Mouse (Mus musculus): ENCODE results near the gene Exosc10.

The Exosc10 gene

DNA sequence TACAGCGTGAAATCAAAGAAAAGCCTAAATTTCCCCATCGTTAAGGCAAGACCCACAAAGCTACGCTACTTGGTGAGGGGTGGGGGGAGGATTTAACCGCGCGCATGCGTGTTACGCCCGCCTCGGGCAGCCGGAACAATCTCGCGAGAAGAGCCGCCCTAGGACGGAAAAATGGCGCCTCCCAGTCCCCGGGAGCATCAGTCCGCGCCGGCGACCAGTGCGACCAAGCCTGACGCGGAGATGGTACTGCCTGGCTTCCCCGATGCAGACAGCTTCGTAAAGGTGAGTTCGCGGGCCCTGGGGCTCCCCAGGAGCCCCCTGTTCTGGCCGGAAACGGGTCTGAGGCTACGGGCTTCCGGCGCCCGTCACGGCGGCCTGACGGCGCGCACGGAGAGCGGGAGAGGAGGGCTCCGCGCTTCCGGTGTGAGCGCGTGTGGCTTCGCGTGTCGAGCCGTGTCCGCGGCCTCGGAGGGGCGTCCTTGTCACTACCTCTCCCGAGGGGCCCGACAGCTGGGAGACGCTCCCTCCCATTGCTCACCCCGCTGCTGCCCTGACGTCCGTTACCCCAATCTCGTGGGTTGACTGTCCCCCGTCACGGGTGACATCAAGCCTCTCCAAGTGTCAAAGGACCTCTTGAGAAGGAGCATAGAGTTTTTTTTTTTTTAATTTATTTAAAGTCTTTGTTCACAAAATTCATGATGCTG lies at the start of gene Exosc10:
Exosc10 (plus strand) TSS at position 133 of the 704 bp plus-strand sequence.
- DNase-seq (ENCODE audit: low read depth, low spot score), result peak; percentile 89

DNA sequence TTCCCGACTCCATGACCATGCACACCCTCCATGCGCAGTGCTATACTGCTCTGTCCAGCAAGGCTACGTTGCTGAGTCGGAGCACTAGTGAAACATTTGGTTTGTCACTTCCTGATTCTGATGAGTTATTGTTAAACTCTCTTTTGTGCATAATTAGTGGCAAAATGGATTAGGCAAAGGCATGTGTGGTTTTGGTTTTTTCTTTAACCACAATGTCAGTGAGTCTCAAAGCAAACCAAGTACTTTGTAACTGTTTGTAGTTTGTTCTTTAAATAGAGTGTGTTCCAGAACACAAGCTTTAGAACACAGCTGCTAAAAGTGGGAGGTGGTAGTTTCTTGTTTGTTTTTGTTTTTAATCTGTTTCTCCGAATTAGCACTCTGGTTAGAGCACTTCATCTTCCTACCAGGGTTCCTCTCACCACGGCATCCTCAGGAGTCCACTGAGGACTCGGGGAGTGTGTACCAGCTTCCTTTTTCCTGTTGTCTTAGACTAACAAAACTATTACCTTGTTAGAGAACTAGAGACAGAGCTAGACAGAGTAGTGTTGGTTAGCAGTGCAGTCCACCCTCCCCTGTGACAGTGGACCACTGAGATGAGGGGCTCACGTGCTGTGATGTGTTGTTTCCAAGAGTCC lies 48.7 kb upstream of the Exosc10 start:
- no peak for DNase-seq (ENCODE audit: low read depth, low spot score)

DNA sequence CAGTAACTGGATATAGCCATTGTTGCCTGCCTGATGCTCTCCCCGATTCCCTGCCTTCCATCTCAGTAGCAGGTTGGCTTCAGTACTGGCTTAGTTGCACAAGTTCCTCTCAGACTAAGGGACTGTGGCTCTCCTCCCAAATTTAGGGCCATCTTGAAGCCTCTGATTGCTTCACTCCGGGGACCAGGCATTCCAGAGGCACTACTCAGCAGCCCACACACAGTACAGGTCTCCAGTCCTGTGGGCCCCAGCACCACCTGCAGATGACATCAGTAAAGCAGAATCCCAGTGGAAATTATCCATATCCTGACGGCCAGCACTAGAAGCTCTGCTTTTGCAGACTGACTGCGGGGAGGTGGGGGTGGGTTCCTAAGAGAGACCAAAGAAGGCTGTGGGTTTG lies 47.5 kb upstream of the Exosc10 start:
- no peak for DNase-seq (ENCODE audit: low read depth, low spot score)

GRCm38 (mm10) chr4:148511334-148511733 lies 46.9 kb upstream of the Exosc10 start:
- DNase-seq (ENCODE audit: low read depth, low spot score), result no peak

- DNase-seq (ENCODE audit: low read depth, low spot score), result no peak
Observed at GRCm38 (mm10) chr4:148513021-148513559, 45.1 kb upstream of the Exosc10 start.

DNA sequence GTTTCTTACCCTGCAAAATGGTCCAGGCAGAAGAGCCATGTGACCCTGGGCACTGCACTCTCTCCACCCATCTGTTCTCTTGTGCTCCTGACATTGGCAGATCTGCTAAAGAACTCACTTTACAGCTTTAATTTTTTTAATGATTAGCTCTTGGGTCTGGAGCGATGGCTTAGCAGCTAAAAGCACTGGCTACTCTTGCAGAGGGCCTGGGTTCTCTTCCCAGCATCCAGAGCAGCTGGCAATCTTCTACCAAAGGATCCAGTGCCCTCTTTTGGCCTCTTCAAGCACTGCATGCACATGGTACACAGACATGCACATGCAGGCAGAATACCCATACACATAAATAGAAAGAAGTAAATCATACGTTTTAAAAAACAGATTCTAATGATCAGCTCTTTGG lies 42.9 kb upstream of the Exosc10 start:
- DNase-seq (ENCODE audit: low read depth, low spot score), result no peak

DNA sequence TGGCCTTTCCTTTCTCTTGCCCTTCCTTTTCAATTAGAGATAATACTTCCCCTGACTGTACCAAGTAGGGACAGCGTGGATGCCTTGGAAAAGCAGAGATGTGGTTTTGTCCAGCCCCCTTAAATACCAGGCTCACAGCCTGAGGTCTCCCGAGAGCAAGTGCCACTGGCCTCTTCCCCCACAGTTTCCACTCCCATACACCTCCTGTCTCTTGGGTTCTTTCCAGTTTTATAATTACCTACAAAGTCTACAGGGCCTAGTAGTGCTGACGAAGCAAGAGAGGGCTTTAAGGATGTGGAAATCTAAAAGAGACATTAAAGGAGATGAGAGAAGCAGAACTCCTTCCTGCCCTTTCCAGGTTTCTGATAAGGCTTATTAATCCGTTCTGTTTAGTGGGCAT lies 40.4 kb upstream of the Exosc10 start:
- DNase-seq (ENCODE audit: low read depth, low spot score), result no peak

GRCm38 (mm10) chr4:148518235-148518795 lies 39.9 kb upstream of the Exosc10 start:
- DNase-seq (ENCODE audit: low read depth, low spot score), result no peak

- no peak for DNase-seq (ENCODE audit: low read depth, low spot score)
Observed at GRCm38 (mm10) chr4:148523538-148523937, 34.7 kb upstream of the Exosc10 start.

GRCm38 (mm10) chr4:148527158-148527910 lies 30.9 kb upstream of the Exosc10 start:
- no peak for DNase-seq (ENCODE audit: low read depth, low spot score)

GRCm38 (mm10) chr4:148530351-148530750 lies 27.9 kb upstream of the Exosc10 start:
- no peak for DNase-seq (ENCODE audit: low read depth, low spot score)

DNA sequence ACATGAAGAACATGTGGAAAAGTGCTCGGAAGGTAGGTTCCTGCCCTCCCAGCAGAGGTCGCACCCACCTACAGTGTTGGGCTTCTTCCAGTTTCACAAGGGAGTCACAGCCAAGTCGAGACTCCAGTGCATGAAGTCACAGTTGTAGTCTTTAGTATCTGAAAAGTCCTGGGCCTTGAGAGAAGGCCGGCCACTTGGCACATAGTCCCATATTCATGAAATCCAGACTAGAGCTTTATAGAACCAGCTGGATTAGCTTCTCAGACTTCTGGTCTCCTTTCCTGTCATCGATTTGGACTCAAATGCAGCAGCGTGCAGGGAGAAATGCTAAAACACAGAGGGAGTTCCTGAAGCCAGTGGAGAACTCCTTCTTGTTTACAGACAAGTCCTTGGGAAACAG lies 27.5 kb upstream of the Exosc10 start:
- DNase-seq (ENCODE audit: low read depth, low spot score), result no peak

- DNase-seq (ENCODE audit: low read depth, low spot score), result no peak
Observed at GRCm38 (mm10) chr4:148531341-148531740, 26.9 kb upstream of the Exosc10 start.

- DNase-seq (ENCODE audit: low read depth, low spot score), result no peak
Observed at GRCm38 (mm10) chr4:148532516-148532915, 25.7 kb upstream of the Exosc10 start.

GRCm38 (mm10) chr4:148533613-148534328 lies 24.5 kb upstream of the Exosc10 start:
- no peak for DNase-seq (ENCODE audit: low read depth, low spot score)

GRCm38 (mm10) chr4:148535876-148536275 lies 22.4 kb upstream of the Exosc10 start:
- no peak for DNase-seq (ENCODE audit: low read depth, low spot score)

DNA sequence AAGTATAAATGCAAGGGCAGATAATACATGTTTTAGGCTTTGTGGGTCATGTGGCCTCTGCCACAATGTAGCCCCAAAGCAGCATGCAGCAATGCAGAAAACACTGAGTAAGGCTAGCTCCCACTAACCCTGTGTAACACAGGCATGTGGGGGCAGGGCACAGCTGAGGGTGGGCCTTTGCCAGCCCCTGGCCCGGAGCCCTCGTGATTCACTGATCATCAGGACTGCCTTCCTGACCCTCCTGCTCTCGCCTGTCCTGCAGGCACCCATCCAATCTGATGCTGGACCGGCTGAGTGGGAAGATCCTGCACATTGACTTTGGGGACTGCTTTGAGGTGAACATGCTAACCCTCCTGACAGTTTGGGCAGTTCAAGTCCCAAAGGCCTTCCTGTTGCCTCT lies 9.1 kb upstream of the Exosc10 start:
- DNase-seq (ENCODE audit: low read depth, low spot score), result no peak

DNA sequence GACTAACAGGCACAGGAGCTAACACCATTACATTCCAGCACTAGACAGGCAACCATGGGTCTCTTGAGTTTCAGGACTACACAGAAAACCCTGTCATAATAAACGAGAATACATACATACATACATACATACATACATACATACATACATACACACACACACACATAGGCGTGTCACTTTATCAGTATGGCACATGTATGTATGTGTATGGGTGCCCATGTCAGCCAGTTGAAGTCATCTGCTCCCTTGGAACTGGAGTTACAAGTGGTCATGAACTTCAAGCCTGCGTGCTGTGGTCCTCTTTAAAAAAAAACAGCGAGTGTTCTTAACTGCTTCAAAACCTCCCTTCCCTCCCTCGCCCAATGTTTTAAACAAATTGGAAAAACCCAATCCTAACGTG lies 463 bp upstream of the Exosc10 start:
- no peak for DNase-seq (ENCODE audit: low read depth, low spot score)

DNA sequence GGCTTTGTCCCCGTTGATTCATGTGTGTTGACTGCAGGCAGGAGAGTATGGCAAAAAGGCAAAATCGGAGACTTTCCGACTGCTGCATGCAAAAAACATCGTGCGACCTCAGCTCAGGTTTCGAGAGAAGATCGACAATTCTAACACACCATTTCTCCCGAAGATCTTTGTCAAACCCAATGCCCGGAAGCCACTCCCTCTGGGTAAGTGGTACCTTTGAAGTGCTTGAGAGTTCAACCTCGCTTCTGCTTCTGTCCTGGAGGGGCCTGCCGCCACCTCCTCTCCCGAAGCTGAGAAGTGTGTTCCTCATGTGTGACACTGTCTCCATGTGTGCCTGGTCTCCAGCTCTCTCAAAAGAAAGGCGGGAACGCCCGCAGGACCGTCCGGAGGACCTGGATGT lies 4.4 kb downstream of the Exosc10 start:
- no peak for DNase-seq (ENCODE audit: low read depth, low spot score)

DNA sequence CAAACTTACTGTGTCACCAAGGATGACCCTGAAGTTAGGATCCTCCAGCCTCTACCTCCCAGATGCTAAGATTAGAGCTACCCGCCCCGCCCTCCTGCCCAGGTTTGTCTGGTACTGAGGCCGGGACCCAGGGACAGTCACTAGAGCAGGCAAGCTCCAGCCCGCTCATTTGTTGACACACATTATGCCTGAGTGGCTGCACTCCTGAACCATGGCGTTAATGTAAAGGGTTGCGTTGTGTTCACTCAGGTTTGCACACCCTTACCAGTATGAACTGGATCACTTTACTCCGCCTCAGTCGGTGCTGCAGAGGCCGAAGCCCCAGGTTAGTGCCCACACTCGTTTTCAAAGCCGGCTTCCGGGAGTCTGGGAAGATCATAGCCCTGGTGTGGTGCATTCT lies 5.4 kb downstream of the Exosc10 start:
- DNase-seq (ENCODE audit: low read depth, low spot score), result no peak

DNA sequence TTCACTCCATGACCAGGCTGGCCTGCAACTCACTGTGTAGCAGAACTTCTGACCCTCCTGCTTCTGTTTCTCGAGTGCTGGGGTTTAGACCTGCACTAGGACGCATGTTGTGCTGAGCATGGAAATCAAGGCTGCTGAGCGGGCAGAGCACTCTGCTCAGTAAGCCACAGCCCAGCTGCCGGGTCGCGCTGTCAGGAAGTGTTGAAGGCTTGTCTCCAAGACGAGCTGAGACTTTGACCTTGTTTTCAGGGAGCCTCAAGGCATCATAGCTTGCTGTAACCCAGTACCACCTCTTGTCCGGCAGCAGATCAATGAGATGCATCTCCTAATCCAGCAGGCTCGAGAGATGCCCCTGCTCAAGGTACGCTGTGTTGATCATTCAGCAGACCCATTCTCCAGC lies 11.9 kb downstream of the Exosc10 start:
- no peak for DNase-seq (ENCODE audit: low read depth, low spot score)

Measured in mesoderm, embryonic 11.5 days (tissue).